ENCODE assay signal across 8 mouse cellular contexts in genomic region chr11:32925421-32926271, GRCm38 (mm10).
DNase-seq lines count a peak whose midpoint lies in the region; ATAC-seq and TF ChIP-seq lines count a peak whose summit lies in the region.

No protein-coding gene starts in this region.

- H3K4me1 ChIP-seq in forebrain, embryonic 10.5 days, result peaks cover 19% of the 10 kb centered on the region
- 0 out of 2 replicates have a peak, but pooled peaks cover 8% of the 10 kb centered on the region for H3K4me1 ChIP-seq in heart, postnatal 0 days (ENCODE audit: control insufficient read depth, insufficient read depth)
- H3K4me1 ChIP-seq in limb, embryonic 11.5 days (ENCODE audit: control insufficient read depth, insufficient read depth, low read length), result peaks cover 18% of the 10 kb centered on the region
- H3K4me1 ChIP-seq in midbrain, embryonic 15.5 days, result peaks cover 11% of the 10 kb centered on the region

- H3K36me3 ChIP-seq in forebrain, embryonic 10.5 days (replicated peaks), result no peaks in the 10 kb centered on the region
- H3K36me3 ChIP-seq in heart, postnatal 0 days (replicated peaks; ENCODE audit: control insufficient read depth, insufficient read depth, low read length), result no peaks in the 10 kb centered on the region
- no peaks in the 10 kb centered on the region for H3K36me3 ChIP-seq in limb, embryonic 11.5 days (ENCODE audit: control insufficient read depth, insufficient read depth, low read length)
- no peaks in the 10 kb centered on the region for H3K36me3 ChIP-seq in midbrain, embryonic 15.5 days (replicated peaks)

- 3% methylated on average over 33 of the region's 33 CpGs for WGBS in forebrain, embryonic 10.5 days
- WGBS in heart, postnatal 0 days, result 8% methylated on average over 33 of the region's 33 CpGs
- WGBS in limb, embryonic 11.5 days, result 3% methylated on average over 33 of the region's 33 CpGs
- WGBS in midbrain, embryonic 15.5 days, result 6% methylated on average over 33 of the region's 33 CpGs

- TF ChIP-seq CTCF in heart, postnatal 0 days (IDR thresholded peaks at IDR 0.05; ENCODE audit: low read depth), result no peak
- TF ChIP-seq CTCF in layer of hippocampus, adult 2 months (conservative IDR thresholded peaks at IDR 0.05), result no peak

- no peaks in the 10 kb centered on the region for H3K9me3 ChIP-seq in forebrain, embryonic 10.5 days
- H3K9me3 ChIP-seq in heart, postnatal 0 days (replicated peaks; ENCODE audit: control insufficient read depth, low read length), result no peaks in the 10 kb centered on the region
- H3K9me3 ChIP-seq in limb, embryonic 11.5 days (ENCODE audit: control insufficient read depth, low read length), result no peaks in the 10 kb centered on the region
- no peaks in the 10 kb centered on the region for H3K9me3 ChIP-seq in midbrain, embryonic 15.5 days

- peak; percentile 78 for DNase-seq in Muller cell, postnatal 12 days (ENCODE audit: inconsistent ontology term)
- peak; percentile 47 for DNase-seq in forebrain, embryonic 10.5 days (ENCODE audit: extremely low spot score, low spot score)
- DNase-seq in heart, postnatal 0 days (ENCODE audit: low spot score), result peak; percentile 47
- DNase-seq in limb, embryonic 11.5 days (ENCODE audit: low spot score), result peak; percentile 80
- DNase-seq in adipocyte (ENCODE audit: low spot score), result no peak
- no peak for DNase-seq in B cell, adult 2 months
- DNase-seq in layer of hippocampus, adult 2 months (ENCODE audit: low spot score in 2 of 2), result no peak

- peak overlapping the region; percentile 53 for H3K4me2 ChIP-seq in heart, postnatal 0 days (ENCODE audit: low read depth, low read length)
- peak overlapping the region; percentile 49 for H3K4me2 ChIP-seq in limb, embryonic 11.5 days (ENCODE audit: low read depth, severe bottlenecking)
- peak overlapping the region; percentile 47 for H3K4me2 ChIP-seq in midbrain, embryonic 15.5 days

- ATAC-seq in heart, postnatal 0 days (ENCODE audit: insufficient read depth, low read depth), result peak; percentile 88
- peak; percentile 86 for ATAC-seq in limb, embryonic 11.5 days (ENCODE audit: insufficient number of reproducible peaks, low FRiP score, low TSS enrichment, low read depth)
- peak; percentile 42; the same call in 1 of the 2 replicates for ATAC-seq in midbrain, embryonic 15.5 days (replicated peaks)

- peak overlapping the region; percentile 8; the same call in 1 of the 2 replicates for H3K9ac ChIP-seq in heart, postnatal 0 days (replicated peaks; ENCODE audit: low read depth, low read length)
- H3K9ac ChIP-seq in limb, embryonic 11.5 days (ENCODE audit: low read length), result peak overlapping the region; percentile 28; the same call in 1 of the 2 replicates
- peak overlapping the region; percentile 10; the same call in 1 of the 2 replicates for H3K9ac ChIP-seq in midbrain, embryonic 15.5 days

- peak overlapping the region; percentile 76 for H3K27ac ChIP-seq in forebrain, embryonic 10.5 days
- H3K27ac ChIP-seq in heart, postnatal 0 days (ENCODE audit: low read depth), result peak overlapping the region; percentile 56
- H3K27ac ChIP-seq in limb, embryonic 11.5 days (replicated peaks; ENCODE audit: low read depth, low read length), result peak overlapping the region; percentile 80
- H3K27ac ChIP-seq in midbrain, embryonic 15.5 days, result no peak overlapping the region
- H3K27ac ChIP-seq in layer of hippocampus, adult 2 months, result no peak overlapping the region

- H3K4me3 ChIP-seq in forebrain, embryonic 10.5 days, result peak overlapping the region; percentile 44
- H3K4me3 ChIP-seq in heart, postnatal 0 days (ENCODE audit: low read depth, low read length), result peak overlapping the region; percentile 19; the same call in 1 of the 2 replicates
- 0 out of 2 replicates have a peak overlapping the region, but pooled peaks have one; percentile 7 for H3K4me3 ChIP-seq in limb, embryonic 11.5 days (ENCODE audit: low read depth, low read length)
- peak overlapping the region; percentile 21 for H3K4me3 ChIP-seq in midbrain, embryonic 15.5 days
- H3K4me3 ChIP-seq in layer of hippocampus, adult 2 months, result no peak overlapping the region; the same call in 1 of the 2 replicates

- H3K27me3 ChIP-seq in forebrain, embryonic 10.5 days (ENCODE audit: poor library complexity, severe bottlenecking), result peaks cover 67% of the 10 kb centered on the region
- H3K27me3 ChIP-seq in heart, postnatal 0 days (ENCODE audit: control insufficient read depth, insufficient read depth, low read length), result no peaks in the 10 kb centered on the region
- no peaks in the 10 kb centered on the region for H3K27me3 ChIP-seq in limb, embryonic 11.5 days (ENCODE audit: control insufficient read depth, insufficient read depth, low read length)
- H3K27me3 ChIP-seq in midbrain, embryonic 15.5 days (replicated peaks), result peaks cover 6% of the 10 kb centered on the region; the same call in 1 of the 2 replicates

- no peak for TF ChIP-seq EP300 in heart, postnatal 0 days (IDR thresholded peaks at IDR 0.05; ENCODE audit: low read depth)

Comparison
In these comparisons a context has a peak if more than half of its experiments do, and no peak if none do; other contexts are left out.
1. DNase-seq: peak in Muller cell, postnatal 12 days (single experiment), forebrain, embryonic 10.5 days (single experiment), heart, postnatal 0 days (single experiment) and limb, embryonic 11.5 days (single experiment); none in adipocyte (single experiment), B cell, adult 2 months (0 of 2) and layer of hippocampus, adult 2 months (0 of 2).
2. H3K27ac ChIP-seq: peak in forebrain, embryonic 10.5 days (single experiment), heart, postnatal 0 days (single experiment) and limb, embryonic 11.5 days (single experiment); none in midbrain, embryonic 15.5 days (single experiment) and layer of hippocampus, adult 2 months (single experiment).
3. Peak in every context shown above with its lines, with median percentiles within 50 percentile points of each other: ATAC-seq, H3K4me2 ChIP-seq and H3K9ac ChIP-seq.